Mouse (Mus musculus) embryo, embryonic 11 days (tissue): Measurements from ENCODE around the gene Vmn1r191.
A peak's percentile ranks its signal among the peaks of the same experiment; 100 is the strongest.
"Not testable (repeated sequence)": the region's sequence is repeated elsewhere in the genome, so short reads cannot be mapped to it uniquely, and the experiment has no call there.

Source experiments
- DNase-seq: peaks from one replicate; pipeline ENCODE4 v3.0.0-alpha.2; 2015

The Vmn1r191 gene

GRCm38 (mm10) chr13:22183869-22184268, at the start of gene Vmn1r191:
Gene Vmn1r191, minus strand, starts transcription at chr13:22183969.
- DNase-seq: no peak

GRCm38 (mm10) chr13:22223060-22223459, 39.3 kb upstream of the Vmn1r191 start, which contains the start of gene Vmn1r193:
Gene Vmn1r193, minus strand, starts transcription at chr13:22223160.
- not testable (repeated sequence) for DNase-seq

GRCm38 (mm10) chr13:22192756-22193155, 9.0 kb upstream of the Vmn1r191 start:
- not testable (repeated sequence) for DNase-seq

- no peak for DNase-seq
Observed at GRCm38 (mm10) chr13:22191041-22191440, 7.3 kb upstream of the Vmn1r191 start, which contains the start of gene Vmn1r192. Gene Vmn1r192, minus strand, starts transcription at chr13:22191141.

- DNase-seq: no peak
Observed at GRCm38 (mm10) chr13:22190385-22190784, 6.6 kb upstream of the Vmn1r191 start.

GRCm38 (mm10) chr13:22189313-22189712, 5.5 kb upstream of the Vmn1r191 start:
- DNase-seq: no peak

- DNase-seq: no peak
Observed at GRCm38 (mm10) chr13:22168416-22168815, 15.4 kb downstream of the Vmn1r191 start.

- DNase-seq: peak; percentile 2
Observed at GRCm38 (mm10) chr13:22136495-22137293, 47.1 kb downstream of the Vmn1r191 start.
